Mouse (Mus musculus) thymus, adult 2 months (tissue): ENCODE data around the gene Ccnk.

Experiments used
- CTCF ChIP-seq: fragments of 200-500 bp; IDR thresholded peaks from 2 replicates; pipeline ENCODE4 v1.5.1; 2012; ENCODE audit warnings: mild to moderate bottlenecking, control low read depth, low read length, moderate library complexity, borderline replicate concordance; ENCODE audit not compliant: control insufficient read depth, poor library complexity, insufficient read depth; ENCODE audit errors: extremely low read depth
- POLR2A ChIP-seq: fragments of 200-500 bp; IDR thresholded peaks from 2 replicates; pipeline ENCODE4 v1.6.1; 2012; ENCODE audit warnings: mild to moderate bottlenecking, low read length, control low read depth, moderate library complexity; ENCODE audit not compliant: control insufficient read depth, poor library complexity, insufficient read depth; ENCODE audit errors: extremely low read depth

DNA sequence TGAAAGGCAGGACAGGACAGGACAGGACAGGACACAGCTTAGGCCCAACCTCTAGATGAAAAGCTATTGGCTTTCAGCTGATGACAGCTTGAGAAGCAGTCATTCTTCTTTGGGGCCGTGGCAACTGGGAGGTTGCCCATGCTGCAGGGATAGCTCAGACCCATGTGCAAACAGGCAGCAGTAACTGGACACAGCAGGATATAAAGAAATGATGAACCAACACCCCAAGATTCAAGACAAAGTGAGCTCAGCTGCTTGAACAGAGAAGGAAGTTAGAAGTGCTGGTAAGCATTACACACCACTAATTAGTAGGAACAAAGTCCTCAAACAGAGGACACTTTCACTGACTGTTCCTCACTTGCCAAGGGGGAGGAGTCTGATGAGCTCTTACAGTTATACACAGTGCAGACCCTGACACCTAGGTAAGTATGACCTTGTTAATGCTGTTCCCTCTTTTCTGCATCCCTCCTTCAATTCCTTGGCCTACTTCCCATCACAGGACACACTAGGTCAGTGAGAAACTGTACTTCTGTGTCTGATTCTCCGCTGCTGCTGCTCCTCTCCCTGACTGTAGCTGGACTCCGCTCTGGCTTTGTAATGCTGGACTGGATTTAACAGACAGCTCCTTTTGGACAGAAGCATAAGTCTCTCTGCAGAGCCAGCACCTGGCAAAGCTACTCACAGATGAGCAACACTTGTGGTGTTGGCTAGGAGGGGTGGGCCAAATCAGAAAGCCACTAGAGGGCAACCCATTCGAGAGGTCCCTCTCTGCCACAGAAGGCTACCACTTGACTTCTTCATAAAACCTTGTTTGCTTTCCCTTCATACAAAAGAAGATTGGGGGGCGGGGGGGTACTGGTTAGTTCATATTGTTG, 35.5 kb upstream of the Ccnk start:
- no peak for TF ChIP-seq POLR2A
- TF ChIP-seq CTCF, result no peak
